Mouse (Mus musculus): Measurements from ENCODE around the gene Prl2c2. TPM values are rescaled to one million over a fixed set of nuclear protein-coding genes. Genes with fewer than 3 reads are reported as not detected.

Gene Prl2c2
- not detected for total RNA-seq (2023)

GRCm38 (mm10) chr13:13005283-13005682 is at the start of gene Prl2c2:
Prl2c2 (minus strand) TSS chr13:13005383.

Other genes with a start within 250 kb of the Prl2c2 start
- gene Prl2c3, start 205.3 kb downstream of the Prl2c2 start, total RNA-seq (2023): not detected
- not detected for gene Prl2c5, start 177.3 kb upstream of the Prl2c2 start, total RNA-seq (2023)